Mouse (Mus musculus) common myeloid progenitor, adult 5-6 weeks (primary cell): Measurements from ENCODE around the gene Gm8677. TPM values are rescaled to one million over a fixed set of nuclear protein-coding genes. Genes with fewer than 3 reads are reported as not detected.
"Not testable (repeated sequence)": the region's sequence is repeated elsewhere in the genome, so short reads cannot be mapped to it uniquely, and the experiment has no call there.

Experiments used
- ATAC-seq: replicated peaks from 2 replicates; pipeline ENCODE4 v1.8.0; 2016; ENCODE audit warnings: low read depth, mild to moderate bottlenecking, moderate TSS enrichment, inconsistent platforms; ENCODE audit not compliant: poor library complexity, severe bottlenecking
- total RNA-seq: library from RNA; stranded (forward); fragments of 200-1000, 187-1606 nt; gene quantifications from 2 replicates; pipeline ENCODE4 v1.2.3, GENCODE M21; 2017

Gene Gm8677
- total RNA-seq, result not detected in 2 replicates

GRCm38 (mm10) chr7:22534787-22535186 lies at the start of gene Gm8677:
Gene Gm8677, minus strand, starts transcription at chr7:22534887.
- not testable (repeated sequence) for ATAC-seq

- not testable (repeated sequence) for ATAC-seq
These were observed 30.6 kb upstream of the Gm8677 start, which contains the start of gene Gm4201 for GRCm38 (mm10) chr7:22565243-22565642. Gene Gm4201, minus strand, starts transcription at chr7:22565343.

- ATAC-seq, result not testable (repeated sequence)
These were observed 12.0 kb downstream of the Gm8677 start, which contains the start of gene Vmn1r152 for GRCm38 (mm10) chr7:22522667-22523066. Gene Vmn1r152, plus strand, starts transcription at chr7:22522967.

- ATAC-seq, result not testable (repeated sequence)
These were observed 35.1 kb downstream of the Gm8677 start, which contains the start of gene Vmn1r151 for GRCm38 (mm10) chr7:22499578-22499977. Gene Vmn1r151, minus strand, starts transcription at chr7:22499678.

Other genes starting within 250 kb of the Gm8677 start
- gene Gm4187, start 205.2 kb downstream of the Gm8677 start, total RNA-seq, result not detected in 2 replicates
- not detected in 2 replicates for gene Gm8660, start 163.8 kb downstream of the Gm8677 start, total RNA-seq
- not detected in 2 replicates for gene Vmn1r148, start 121.3 kb downstream of the Gm8677 start, total RNA-seq
- not detected in 2 replicates for gene Vmn1r149, start 96.7 kb downstream of the Gm8677 start, total RNA-seq
- not detected in 2 replicates for gene Gm10665, start 70.8 kb downstream of the Gm8677 start, total RNA-seq
- gene Vmn1r151, start 35.2 kb downstream of the Gm8677 start, total RNA-seq, result not detected in 2 replicates
- gene Vmn1r152, start 11.9 kb downstream of the Gm8677 start, total RNA-seq, result not detected in 2 replicates
- gene Gm4201, start 30.5 kb upstream of the Gm8677 start, total RNA-seq, result not detected in 2 replicates
- not detected in 2 replicates for gene Gm4565, start 53.2 kb upstream of the Gm8677 start, total RNA-seq
- not detected in 2 replicates for gene Vmn1r155, start 123.1 kb upstream of the Gm8677 start, total RNA-seq
- gene Gm8693, start 157.4 kb upstream of the Gm8677 start, total RNA-seq, result not detected in 2 replicates
- gene Gm4567, start 184.8 kb upstream of the Gm8677 start, total RNA-seq, result not detected in 2 replicates
- not detected in 2 replicates for gene Vmn1r157, start 226.8 kb upstream of the Gm8677 start, total RNA-seq